Mouse (Mus musculus) erythroblast, adult 5-6 weeks (primary cell): ENCODE measurements around the gene Etl4. TPM values are rescaled to one million over a fixed set of nuclear protein-coding genes. Genes with fewer than 3 reads are reported as not detected.

Experiments
- ATAC-seq: replicated peaks from 2 replicates; pipeline ENCODE4 v1.8.0; 2016; ENCODE audit warnings: moderate number of reproducible peaks, mild to moderate bottlenecking, moderate TSS enrichment, inconsistent platforms; ENCODE audit not compliant: poor library complexity, low FRiP score, severe bottlenecking
- total RNA-seq, 2 experiments: library from RNA; stranded (forward) in 1 of 2; stranded (reverse) in 1 of 2; fragments of 150-400 nt in 1 of 2; fragments of 200-764, 138-1000 nt in 1 of 2; gene quantifications; 2 replicates each; pipeline versions ENCODE4 v1.2.3 to v1.2.4; 2015 to 2017; ENCODE audit warnings: low replicate concordance in 2 of 2

The Etl4 gene
- total RNA-seq (2015; ENCODE audit: low replicate concordance) (not detected in 2 replicates), total RNA-seq (2017; ENCODE audit: low replicate concordance) (0.34 TPM in 1 of 2 replicates, not detected in the other)

DNA sequence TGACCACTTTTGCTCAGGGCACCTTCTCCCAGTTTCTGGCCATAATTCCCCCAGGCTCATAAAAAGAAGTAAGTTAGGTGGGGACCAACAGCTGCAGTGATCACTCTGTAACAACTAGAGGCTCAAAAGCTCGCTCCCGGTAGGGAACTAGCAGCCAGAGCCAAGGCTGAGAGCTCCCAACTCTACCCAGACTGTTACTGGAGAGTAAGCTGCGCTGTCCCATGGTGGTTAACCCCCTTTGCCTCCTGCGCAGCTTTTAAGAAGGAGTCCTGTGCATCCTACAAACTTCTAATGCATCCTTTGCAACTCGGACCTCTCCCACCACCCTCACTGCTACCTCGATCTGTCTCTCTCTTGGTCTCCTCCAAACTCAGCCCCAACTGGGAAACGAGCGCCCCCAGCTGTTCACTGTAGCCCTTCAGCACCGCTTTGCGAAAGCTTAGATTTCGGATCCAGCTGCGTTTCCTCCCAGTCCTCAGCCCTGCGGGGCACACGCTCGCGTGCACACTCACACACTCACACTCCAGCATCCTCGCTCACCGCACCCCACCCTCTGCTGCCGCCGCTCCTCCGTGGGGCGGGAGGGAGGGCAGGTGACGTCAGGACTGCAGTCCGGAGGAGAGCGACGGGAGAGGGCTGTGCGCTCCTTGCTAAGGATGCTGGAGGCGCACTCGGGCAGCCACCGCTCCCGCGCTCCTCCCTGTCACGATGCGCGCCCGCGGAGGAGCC is at the start of gene Etl4:
Etl4 (plus strand) TSS at position 610 of the 729 bp plus-strand sequence.
- ATAC-seq, result no peak

DNA sequence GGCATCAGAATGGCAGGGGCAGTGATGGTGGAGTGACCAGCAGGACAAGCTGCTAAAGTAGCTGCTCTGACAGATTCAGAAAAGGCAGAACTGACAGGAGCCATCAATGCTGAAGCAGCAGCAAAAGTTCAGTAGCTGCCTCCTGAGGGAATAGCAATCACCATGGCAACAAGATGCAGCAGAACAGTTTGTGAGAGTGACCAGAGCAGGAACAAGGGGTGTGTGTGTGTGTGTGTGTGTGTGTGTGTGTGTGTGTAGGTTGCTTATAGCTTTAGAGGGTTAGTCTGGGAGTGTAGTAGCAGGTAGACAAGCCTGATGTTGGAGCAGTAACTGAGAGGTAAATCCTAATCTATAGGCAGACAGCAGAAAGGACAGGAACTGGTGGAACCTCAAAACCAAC is 40.4 kb upstream of the Etl4 start:
- no peak for ATAC-seq

DNA sequence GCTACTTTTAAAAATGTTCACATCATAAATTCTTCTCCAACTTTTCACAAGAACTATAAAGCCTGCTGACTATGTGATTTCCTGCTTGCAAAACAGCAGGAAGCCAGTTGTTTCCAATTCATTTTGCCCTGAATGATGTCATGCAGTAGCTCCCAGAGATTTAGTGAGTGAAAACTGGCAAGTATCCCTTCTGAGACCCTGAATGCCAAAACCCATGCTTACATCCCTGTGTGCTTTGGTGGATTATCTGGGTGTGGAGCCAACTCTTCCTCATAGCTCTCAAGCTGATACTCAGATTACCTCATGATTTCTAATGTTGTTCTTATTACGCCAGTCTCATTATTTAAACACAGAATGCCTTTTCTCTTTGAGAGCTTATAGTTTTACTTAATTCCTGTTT is 37.7 kb upstream of the Etl4 start:
- no peak for ATAC-seq

DNA sequence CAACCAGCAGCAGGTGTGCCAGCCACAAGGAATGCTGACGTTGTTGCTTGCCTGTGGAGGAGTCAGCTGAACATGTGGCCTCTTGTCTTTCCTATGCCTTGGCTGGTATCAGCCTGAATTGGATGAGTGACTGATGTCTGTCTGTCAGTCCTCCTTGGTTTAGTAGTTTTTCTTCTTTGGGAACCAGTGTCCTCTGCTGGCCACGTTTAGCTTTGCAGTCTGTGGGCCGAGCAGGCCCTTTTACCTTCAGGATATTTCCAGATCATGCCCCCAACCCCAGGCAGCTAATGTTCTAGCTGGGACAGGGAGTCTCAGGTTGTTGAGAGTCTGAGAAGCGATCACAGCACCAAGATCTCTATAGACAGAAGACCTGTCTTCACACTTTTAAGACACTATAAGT is 18.7 kb upstream of the Etl4 start:
- ATAC-seq, result no peak

DNA sequence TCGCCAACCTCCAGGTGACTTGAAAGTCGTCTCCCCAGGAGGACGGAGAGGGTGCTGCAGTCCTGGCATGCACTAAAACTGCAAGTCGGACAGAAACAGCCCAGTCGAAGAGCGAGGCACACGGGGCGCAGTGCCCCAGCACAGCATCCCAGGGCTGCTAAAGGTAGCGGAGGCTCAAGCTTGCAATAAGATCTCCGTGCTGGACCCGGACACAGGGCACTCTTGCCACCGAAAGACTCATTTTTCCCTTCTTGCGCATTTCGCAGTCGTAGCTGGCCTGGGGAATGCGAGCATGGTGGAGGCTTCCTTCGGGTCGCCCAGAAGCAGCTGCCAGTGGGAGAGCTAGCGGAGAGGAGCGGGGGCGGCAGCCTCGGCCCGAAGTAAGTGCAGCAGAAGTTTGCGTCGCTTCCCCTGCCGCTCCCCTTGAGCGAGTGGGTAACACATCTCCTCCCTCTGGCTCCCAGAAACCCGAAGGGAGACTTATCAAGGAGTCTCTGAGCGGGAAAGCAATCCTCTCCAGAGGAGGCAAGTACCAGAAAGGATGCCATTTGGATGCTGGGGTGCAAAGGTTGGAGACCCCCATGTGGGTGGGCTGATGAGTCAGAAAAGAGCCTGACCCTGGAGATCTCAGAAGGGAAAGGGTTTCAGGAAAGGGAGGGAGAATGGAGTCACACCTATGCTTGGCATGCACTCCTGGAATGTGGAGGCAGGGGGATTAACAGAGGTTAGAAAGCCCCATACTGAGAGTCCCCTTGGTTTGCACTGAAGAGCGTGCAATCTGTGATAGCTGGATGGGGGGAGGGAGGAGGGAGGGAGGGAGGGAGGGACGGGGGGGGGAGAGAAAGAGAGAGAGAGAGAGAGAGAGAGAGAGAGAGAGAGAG is 560 bp downstream of the Etl4 start:
- no peak for ATAC-seq

DNA sequence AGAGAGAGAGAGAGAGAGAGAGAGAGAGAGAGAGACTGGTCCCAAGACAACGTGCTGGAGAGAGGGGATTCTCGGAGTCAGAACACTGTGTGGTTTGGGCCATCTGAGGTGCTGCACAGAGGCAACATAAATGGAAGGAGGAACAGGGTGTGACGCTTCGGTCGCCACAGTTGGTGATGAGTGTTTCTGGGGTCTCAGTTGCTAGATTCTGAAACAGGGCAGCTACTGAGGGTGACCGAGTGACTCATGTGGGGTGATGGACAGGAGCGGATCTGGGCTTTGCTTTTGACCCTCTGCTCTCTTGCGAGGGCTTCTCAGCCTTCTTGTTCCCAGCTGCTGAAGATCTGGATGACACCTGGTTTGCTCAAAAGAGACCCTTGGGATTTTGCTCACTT is 1.2 kb downstream of the Etl4 start:
- no peak for ATAC-seq

DNA sequence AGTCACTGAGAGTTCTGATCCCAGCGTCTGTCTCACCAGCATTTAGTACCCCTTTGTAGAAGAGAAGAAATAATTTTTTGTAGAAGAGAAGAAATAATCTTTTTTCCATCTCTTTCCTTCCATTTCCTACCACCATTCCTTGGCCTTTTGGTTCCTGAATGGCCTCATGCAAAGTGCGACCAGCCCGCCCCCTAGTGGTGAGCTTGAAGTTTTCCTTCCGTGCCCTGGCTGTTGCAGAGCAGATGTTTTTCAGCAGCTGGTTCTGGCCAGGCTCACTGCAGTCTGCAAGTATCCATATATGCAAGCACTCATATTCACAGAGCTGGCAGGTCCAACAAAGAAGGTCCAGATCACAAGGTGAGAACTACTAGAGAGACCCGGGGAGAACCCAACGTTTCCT is 9.6 kb downstream of the Etl4 start:
- ATAC-seq, result no peak

DNA sequence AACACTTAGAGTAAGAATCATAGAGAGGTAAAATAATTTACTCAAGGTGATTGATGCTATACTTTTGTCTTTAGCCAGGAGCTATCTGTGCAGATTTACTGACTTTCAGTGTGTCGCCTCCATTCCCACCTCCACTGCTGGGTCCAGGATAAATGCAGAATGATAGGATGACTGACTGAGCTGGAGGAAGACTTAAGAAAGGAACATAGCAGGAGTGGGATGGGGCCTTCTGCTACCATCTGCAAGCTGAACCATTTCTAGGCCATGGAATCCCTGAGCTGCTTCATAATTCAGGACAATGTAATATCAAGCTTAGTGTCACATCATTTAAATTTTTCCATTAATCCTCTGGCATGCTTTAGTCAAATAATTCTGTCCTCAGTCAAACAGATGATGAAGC is 20.4 kb downstream of the Etl4 start:
- no peak for ATAC-seq

DNA sequence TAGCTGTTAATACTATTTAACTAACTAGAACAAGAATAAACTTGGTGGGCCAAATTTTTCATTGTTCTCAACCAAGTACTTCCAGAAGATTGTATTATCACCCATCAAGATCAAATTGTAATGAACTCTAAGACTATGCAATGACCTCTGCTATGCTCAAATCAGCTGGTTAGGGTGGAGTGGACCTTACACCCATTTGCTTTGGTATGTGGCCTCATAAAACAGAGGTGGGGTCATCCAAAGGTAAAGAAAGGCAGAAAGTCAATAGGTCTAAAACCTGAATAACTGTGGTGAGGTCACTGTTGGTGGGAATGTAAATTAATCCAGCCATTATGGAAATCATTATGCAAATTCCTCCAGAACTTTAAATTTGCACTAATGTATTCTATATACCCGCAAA is 24.3 kb downstream of the Etl4 start:
- ATAC-seq, result no peak

DNA sequence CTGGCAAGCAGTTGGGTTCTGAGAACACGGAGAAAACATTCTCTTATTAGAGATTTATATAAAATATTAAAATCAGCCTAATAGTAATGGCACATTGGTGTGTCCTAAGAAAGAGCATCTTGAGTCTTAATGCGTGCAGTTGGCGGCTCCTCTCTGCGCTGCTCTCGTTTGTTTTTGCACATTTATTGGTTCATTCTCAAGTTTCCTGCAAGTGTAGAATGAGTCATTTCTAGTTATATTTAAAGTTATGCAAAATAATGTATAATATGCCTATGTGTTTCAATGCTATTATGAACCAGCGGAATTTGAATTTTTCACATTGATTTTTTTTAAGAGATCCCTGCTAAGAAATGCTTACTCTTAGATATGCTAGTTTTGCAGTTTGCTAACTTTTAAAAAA is 35.6 kb downstream of the Etl4 start:
- no peak for ATAC-seq

DNA sequence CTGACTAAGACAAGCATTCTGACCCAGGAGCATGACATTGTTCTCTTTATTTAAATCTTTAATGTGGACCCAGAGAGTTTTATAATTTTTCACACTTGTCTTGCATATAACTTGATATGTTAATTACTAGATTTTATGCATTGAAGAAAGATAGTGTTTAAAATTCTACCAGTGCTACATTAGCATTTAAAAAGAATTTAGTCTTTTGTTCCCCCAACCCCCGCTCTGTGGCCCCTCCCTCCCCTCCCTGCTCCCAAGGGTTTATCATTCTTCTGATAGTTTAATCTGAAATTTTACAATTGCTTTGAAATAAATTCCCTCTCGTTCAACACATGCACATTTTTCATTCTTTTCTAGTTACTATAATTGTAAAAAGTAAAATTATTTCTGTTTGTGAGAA is 43.4 kb downstream of the Etl4 start:
- no peak for ATAC-seq

DNA sequence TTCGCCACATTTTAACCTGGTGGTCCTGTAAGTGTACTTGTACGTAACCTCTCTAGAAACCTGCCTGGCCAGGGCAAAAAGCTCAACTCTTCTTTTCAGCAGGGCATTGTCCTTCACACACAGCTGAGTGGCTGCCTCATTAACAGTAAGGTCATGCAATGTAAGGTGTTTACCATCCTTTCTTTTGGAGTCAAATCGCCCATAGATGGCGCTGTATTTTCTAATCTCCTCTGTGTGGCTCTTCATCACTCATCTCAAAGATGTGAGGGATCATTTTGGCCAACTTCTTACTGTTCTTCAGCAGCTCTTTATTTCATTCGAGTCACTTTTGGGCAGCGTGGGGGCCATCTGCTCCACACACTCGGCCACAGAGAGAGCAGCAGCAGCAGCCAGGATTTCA is 56.9 kb downstream of the Etl4 start:
- no peak for ATAC-seq

DNA sequence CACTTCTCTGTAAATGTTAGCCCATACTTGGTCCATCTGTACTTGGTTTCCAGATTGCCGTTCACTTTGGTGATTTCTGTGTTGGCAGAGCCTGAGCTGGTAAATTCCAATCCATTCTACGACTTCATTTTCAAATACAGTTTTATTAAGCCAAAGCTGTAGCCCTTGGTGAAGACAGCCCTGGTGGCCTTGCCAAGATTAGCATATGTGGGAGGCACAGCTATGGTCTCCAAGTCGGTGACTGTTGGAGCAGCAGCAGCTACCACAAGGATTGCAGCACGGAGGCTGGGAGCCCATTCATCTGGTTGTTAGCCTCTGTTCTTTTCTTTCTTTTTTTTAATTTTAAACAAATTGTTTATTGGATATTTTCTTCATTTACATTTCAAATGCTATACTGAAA is 128.1 kb downstream of the Etl4 start:
- no peak for ATAC-seq

DNA sequence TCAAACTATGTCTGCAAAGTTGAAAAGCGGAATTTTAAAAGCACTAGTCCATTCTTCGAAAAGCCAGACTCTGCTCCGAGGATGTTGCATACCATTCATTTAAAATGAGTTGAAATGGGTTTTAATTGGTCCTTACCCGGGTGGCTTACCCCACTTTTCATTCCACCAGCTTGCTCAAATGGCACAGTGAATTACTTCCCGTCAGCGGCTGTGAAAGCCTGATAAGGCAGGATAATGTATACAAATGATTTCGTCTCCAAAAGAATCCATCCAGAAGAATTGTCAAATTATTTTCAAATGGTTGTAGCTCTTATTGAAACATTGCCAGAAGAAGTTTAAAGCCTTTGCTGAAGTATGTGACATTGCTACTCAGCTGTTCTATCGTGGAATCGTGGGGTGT is 162.8 kb downstream of the Etl4 start:
- ATAC-seq, result no peak

DNA sequence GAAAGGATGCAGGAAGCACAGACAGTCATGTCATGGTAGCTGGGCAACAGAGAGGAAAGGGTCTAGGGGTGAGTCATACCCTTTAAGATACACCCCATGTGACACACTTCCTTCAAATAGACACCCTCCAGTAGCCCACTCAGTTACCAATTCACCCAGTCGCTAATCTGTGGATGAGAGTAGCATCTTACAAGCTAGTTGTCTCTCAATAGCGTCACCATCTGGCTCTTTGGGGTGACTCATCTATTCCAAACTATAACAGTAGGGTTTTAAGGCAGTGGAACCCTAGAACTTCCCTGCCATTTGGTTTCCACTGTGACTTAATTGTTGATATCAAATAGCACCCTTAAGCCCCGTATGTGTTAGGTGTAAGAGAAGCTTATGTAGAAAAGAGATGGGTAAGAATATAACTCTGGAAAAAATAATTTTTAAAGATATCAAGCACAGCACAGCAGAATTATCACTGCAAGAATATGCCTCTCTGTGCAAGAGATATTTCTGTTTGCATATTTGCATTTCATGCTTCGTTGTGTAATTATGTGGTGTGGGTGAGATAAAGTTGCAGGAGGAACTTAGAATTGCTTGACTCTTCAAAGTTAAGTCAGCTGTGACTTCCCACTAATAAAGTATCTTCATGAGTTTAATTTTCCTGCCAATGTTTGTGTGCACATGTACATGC is 166.7 kb downstream of the Etl4 start:
- ATAC-seq, result no peak

DNA sequence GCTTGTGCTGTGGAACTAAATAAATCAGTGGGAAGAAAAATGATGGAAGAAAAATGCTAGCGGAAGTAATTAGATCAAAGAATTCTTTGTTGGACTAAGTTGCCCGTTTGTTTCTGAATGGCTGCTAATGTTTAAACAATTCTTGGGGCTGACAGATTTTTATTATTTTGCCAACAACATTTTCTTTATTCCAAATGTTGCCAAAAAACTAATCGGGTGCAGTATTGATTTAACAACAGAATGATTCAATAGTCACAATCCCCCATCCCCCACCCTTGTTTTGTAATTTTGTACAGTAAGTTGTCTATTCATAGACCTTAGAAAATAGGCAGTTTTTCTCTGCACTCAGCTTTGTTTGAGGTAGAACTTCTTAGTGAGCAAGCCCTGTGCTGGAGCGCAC is 175.2 kb downstream of the Etl4 start:
- no peak for ATAC-seq

DNA sequence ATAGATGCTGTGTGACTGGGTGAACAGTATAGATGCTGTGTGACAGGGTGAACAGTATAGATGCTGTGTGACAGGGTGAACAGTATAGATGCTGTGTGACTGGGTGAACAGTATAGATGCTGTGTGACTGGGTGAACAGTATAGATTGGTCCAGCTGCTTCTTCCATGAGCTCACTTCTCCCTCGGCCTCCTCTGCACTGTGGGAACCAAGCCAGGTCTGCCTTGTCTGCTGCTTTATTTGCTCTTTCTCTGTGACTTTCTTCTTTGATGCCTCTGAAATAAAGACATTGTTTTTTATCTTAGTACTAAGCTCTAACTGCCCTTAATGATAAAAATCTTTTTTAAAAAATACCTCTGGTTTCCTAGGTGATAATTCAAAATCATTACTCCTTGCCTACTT is 195.9 kb downstream of the Etl4 start:
- no peak for ATAC-seq

DNA sequence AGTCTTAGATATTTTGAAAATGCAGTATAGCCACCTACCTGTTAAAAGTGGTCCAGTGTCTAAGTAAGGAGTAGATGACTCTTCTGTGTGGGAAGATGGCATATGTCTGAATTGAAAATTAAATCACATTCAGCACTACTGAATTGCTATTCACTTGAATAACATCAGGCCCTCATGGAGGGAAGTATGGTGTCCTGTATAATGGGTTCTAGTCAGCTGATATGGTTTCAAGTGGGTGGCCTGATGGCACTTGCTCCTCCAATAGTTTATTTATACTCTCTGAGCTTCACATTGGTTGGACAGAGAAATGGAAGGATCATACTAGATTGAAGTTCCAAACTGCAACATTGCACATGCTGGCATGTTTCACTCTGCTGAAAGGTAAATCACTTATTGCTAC is 202.1 kb downstream of the Etl4 start:
- ATAC-seq, result no peak

DNA sequence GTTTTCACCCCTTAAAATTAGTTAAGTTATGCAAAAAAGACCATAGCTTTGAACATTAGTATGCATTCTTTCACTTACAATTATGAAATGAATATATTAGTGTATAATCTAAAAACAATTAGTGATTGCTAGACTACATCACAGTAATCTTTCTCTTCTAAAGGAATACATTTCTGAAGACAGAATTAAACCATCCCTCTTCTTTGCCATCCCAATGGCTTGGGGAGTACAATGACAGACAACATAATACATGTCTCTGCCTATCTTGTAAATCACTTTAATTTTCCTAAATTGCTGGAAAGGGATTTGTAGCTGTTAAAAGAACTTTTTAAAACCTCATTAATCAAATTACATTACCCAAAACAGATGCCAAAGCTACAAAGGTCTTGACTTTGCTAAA is 216.3 kb downstream of the Etl4 start:
- no peak for ATAC-seq

DNA sequence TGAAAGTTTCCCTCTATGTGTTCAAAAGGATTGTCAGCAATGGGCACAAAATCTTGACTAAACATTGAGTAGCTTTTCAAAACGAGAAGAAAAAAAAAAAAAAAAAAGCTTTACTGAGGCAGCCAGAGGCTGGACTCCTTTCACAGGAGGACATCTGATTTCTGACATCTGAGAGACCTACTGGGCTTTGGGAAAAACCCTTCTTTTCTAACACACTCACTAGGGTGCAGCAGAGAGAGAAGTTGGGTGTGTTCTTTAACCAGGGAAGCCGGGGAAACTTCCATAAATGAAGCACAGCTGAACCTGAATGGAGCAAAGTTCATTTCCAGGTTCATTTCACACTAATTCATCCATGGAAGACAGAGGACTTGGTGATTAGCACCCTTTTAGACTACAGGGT is 222.2 kb downstream of the Etl4 start:
- no peak for ATAC-seq

DNA sequence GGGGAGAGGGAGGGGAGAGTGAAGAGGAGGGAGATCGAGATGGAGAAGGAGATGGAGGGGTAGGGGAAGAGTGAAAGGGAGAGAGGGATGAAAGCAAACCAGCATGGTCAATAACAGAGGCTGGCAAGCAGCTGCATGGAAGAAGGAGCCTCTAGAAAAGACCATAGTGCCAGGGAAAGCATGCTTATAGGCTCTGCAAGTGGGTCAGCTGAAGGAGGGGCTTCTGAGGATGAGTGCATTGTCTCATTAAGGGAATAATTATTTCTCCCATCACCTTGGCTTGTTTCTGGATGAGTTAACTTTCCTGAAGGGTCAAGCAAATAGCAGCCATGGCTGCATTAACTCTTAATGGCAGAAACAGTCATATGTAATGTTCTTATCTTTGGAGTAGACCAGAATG is 228.8 kb downstream of the Etl4 start:
- no peak for ATAC-seq
